Mouse (Mus musculus): ENCODE results near the gene Wt1. TPM values are rescaled to one million over a fixed set of nuclear protein-coding genes. Genes with fewer than 3 reads are reported as not detected.

Gene Wt1
- total RNA-seq, 2 experiments from 2014 or later: 0.30 to 0.32 TPM

Other genes with a start within 250 kb of the Wt1 start
- 10 to 100 TPM; 84.7 to 88.2 TPM for gene Eif3m, start 109.4 kb upstream of the Wt1 start, total RNA-seq (2021)
- not detected for gene Gm11060, start 34.5 kb upstream of the Wt1 start, total RNA-seq (2021)
- not detected for gene Them7, start 97.8 kb downstream of the Wt1 start, total RNA-seq (2021)

Measured in left cerebral cortex, postnatal 25 days (tissue).